Mouse (Mus musculus): Measurements from ENCODE around the gene Rdh8. TPM values are rescaled to one million over a fixed set of nuclear protein-coding genes. Genes with fewer than 3 reads are reported as not detected.
"Not testable (repeated sequence)": the region's sequence is repeated elsewhere in the genome, so short reads cannot be mapped to it uniquely, and the experiment has no call there.

Rdh8 gene
- total RNA-seq, 2 experiments from 2014 or later = not detected

GRCm38 (mm10) chr9:20834881-20835280 lies 16.6 kb downstream of the Rdh8 start:
- DNase-seq = no peak
- intact Hi-C loops (cut with DNase I) = loop anchor here (5.0 to 10.0 kb wide), 2 partner anchors 173 to 370 kb away; partner anchors contain the start of gene Zfp26

- DNase-seq = not testable (repeated sequence)
- intact Hi-C loops (cut with DNase I) = loop anchor here (10.0 kb wide), 1 partner anchor 371 kb away; the partner anchor contains the start of gene Zfp26
Observed at GRCm38 (mm10) chr9:20835431-20835954, 17.2 kb downstream of the Rdh8 start.

- intact Hi-C loops (cut with DNase I) = loop anchor here (10.0 kb wide), 1 partner anchor 373 kb away; the partner anchor contains the start of gene Zfp26
- no peak for DNase-seq
Observed at GRCm38 (mm10) chr9:20837184-20837947, 19.1 kb downstream of the Rdh8 start.

- no peak for DNase-seq
- intact Hi-C loops (cut with DNase I) = loop anchor here (10.0 kb wide), 1 partner anchor 374 kb away; the partner anchor contains the start of gene Zfp26
Observed at GRCm38 (mm10) chr9:20838931-20839330, 20.6 kb downstream of the Rdh8 start.

- intact Hi-C loops (cut with DNase I) = no loop called here
- no peak for DNase-seq
Observed at GRCm38 (mm10) chr9:20842211-20842610, 23.9 kb downstream of the Rdh8 start.

GRCm38 (mm10) chr9:20842670-20843069 lies 24.4 kb downstream of the Rdh8 start:
- DNase-seq = peak in 1 of 2 experiments; percentile 28
- intact Hi-C loops (cut with DNase I) = no loop called here

GRCm38 (mm10) chr9:20850179-20850578 lies 31.9 kb downstream of the Rdh8 start:
- intact Hi-C loops (cut with DNase I) = no loop called here
- no peak for DNase-seq

GRCm38 (mm10) chr9:20857131-20857530 lies 38.8 kb downstream of the Rdh8 start:
- DNase-seq = peak; percentile 44 to 70
- intact Hi-C loops (cut with DNase I) = no loop called here

- DNase-seq = no peak
- intact Hi-C loops (cut with DNase I) = no loop called here
Observed at GRCm38 (mm10) chr9:20859926-20860325, 41.6 kb downstream of the Rdh8 start.

GRCm38 (mm10) chr9:20861821-20862220 lies 43.5 kb downstream of the Rdh8 start:
- DNase-seq = peak in 1 of 2 experiments; percentile 37
- intact Hi-C loops (cut with DNase I) = no loop called here

- intact Hi-C loops (cut with DNase I) = no loop called here
- no peak for DNase-seq
Observed at GRCm38 (mm10) chr9:20862225-20862624, 43.9 kb downstream of the Rdh8 start.

GRCm38 (mm10) chr9:20866879-20867278 lies 48.6 kb downstream of the Rdh8 start:
- intact Hi-C loops (cut with DNase I) = no loop called here
- no peak for DNase-seq

- intact Hi-C loops (cut with DNase I) = no loop called here
- peak; percentile 66 to 67 for DNase-seq
Observed at GRCm38 (mm10) chr9:20868448-20869001, 50.2 kb downstream of the Rdh8 start, which contains the start of gene A230050P20Rik. TSS of gene A230050P20Rik (plus strand) at chr9:20868642.

GRCm38 (mm10) chr9:20869246-20869645 lies 50.9 kb downstream of the Rdh8 start:
- intact Hi-C loops (cut with DNase I) = no loop called here
- no peak for DNase-seq

GRCm38 (mm10) chr9:20870211-20871173 lies 52.2 kb downstream of the Rdh8 start:
- intact Hi-C loops (cut with DNase I) = no loop called here
- DNase-seq = no peak

GRCm38 (mm10) chr9:20872991-20873390 lies 54.7 kb downstream of the Rdh8 start:
- intact Hi-C loops (cut with DNase I) = no loop called here
- DNase-seq = no peak

GRCm38 (mm10) chr9:20873521-20873920 lies 55.2 kb downstream of the Rdh8 start:
- intact Hi-C loops (cut with DNase I) = no loop called here
- no peak for DNase-seq

- intact Hi-C loops (cut with DNase I) = no loop called here
- peak in 1 of 2 experiments; percentile 29 for DNase-seq
Observed at GRCm38 (mm10) chr9:20875021-20875790, 56.9 kb downstream of the Rdh8 start.
